Mouse (Mus musculus) adrenal gland, postnatal 14 days (tissue): ENCODE measurements around the gene Efcab5. TPM values are rescaled to one million over a fixed set of nuclear protein-coding genes. Genes with fewer than 3 reads are reported as not detected.
A peak's percentile ranks its signal among the peaks of the same experiment; 100 is the strongest.
"Not testable (repeated sequence)": the region's sequence is repeated elsewhere in the genome, so short reads cannot be mapped to it uniquely, and the experiment has no call there.

Source experiments
- DNase-seq: peaks from one replicate; pipeline ENCODE4 v3.0.0; 2021; ENCODE audit warnings: mixed read lengths
- total RNA-seq: library from RNA; stranded (reverse); gene quantifications from 2 replicates; pipeline ENCODE4 v1.2.3, GENCODE M21; 2021

The Efcab5 gene
- total RNA-seq, 1 experiment from 2014 or later: 0.30 TPM

DNA sequence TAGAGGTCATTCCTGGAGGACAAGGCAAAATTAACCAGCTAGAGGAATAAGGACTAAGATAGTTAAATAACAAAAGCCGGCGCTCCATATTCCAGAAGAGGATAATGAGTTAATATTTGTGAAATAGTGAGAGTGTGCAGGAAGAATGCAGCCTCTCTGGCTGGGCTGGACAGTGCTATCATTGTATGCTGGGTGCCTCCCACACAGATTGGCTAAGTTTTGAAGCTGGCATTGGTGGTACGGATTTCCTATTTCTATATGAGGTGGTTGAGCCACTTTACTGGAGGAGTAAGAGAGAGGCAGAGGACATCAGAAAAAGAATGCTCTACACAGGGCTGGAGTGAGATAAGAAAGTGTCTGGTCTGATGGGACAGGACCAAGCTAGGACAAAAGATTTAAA is 9.0 kb downstream of the Efcab5 start:
- DNase-seq: no peak

DNA sequence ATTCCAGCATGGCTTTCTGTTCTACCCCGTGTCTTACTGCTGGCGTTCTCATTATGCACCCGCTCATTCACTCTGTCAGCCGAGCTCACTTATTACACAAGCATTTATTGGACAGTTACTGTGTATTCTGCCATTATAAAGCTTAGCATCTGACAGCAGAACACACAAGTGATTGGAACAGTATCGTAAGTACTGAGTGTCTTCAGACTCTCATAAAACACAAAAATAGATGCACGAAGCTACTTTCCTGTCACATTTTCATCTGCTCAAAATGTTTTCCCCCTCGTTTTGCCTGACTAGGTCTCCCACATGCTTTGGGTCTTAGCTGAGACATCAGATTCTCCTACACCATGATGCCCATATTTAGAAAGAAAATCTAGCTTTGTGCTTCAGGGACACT is 14.2 kb downstream of the Efcab5 start:
- no peak for DNase-seq

DNA sequence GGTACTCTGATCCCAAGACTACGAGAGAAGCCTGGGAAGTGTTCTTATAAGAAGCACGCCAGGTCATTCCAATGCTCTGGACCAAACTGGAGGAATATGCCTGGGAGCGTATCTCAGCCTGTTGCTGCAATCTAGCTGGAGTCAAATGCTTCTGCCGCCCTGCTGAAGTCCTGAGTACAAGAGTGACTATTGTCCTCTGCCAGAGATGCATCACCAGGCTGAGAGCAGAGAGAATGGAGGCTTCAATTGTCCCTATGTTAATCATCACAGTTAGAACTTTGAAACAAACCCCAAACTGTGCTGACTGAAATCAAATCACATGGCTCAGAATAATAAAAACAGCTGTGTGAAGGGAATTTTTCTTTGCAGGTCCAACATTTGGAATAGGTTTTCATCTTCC is 15.0 kb downstream of the Efcab5 start:
- no peak for DNase-seq

DNA sequence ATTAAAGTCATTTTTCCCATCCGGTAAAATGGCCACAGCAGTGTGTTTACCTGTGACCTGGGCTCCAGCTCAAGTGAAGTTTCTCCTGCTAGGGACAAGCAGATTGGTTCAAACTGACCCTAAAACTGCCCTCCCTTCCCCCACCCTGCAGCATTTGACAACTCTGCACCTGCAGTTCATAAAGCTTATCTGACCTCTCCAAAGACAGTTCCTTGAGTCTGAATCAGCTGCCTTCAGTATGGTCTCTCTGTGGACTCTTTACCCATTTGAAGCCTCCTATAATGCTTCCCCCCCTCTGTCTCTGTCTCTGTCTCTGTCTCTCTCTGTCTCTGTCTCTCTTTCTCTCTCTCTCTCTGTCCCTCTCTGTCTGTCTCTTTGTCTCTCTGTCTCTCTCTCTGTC is 28.0 kb downstream of the Efcab5 start:
- DNase-seq: no peak

GRCm38 (mm10) chr11:77160341-77160740 is 28.4 kb downstream of the Efcab5 start:
- DNase-seq: no peak

DNA sequence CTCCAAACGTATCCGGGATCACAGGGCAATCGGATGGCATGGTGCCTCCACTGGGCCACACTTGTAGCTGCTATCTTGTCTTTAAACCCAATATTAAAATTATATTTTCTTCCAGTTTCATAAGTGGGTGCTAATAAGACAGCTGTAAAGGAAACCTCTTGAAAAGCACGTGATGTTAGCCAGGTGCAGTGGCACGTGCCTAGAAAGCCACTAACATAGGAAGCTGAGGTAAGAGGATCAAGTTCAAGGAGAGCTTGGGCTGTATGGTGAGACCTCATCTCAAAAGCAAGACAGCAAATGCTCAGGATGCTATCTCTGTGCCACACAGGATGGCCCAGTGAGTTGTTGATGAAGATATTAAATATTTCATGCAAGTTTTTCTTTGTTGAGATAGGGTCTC is 34.6 kb downstream of the Efcab5 start:
- no peak for DNase-seq

GRCm38 (mm10) chr11:77150806-77151205 is 38.0 kb downstream of the Efcab5 start:
- no peak for DNase-seq

GRCm38 (mm10) chr11:77149783-77150630 is 38.8 kb downstream of the Efcab5 start:
- not testable (repeated sequence) for DNase-seq

DNA sequence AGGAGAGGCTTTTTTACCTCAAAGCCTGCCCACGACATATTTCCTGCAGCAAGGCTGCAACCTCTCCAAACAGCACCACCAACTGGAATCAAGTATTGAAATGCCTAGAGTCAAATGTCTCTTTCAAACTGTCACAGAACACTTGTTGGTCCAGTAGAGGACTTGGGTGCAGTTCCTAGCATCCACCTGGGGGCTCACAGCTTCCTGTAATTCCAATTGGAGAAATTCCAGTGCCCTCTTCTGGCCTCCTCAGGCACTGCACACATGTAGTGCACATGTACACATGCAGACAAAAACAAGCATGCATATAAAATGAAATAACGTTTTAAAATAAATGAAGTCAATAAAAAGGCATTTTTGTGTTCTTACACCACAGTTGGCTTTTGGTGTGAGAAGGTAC is 40.0 kb downstream of the Efcab5 start:
- no peak for DNase-seq

- DNase-seq: no peak
These were observed 41.0 kb downstream of the Efcab5 start for GRCm38 (mm10) chr11:77147753-77148152.

GRCm38 (mm10) chr11:77145423-77145822 is 43.3 kb downstream of the Efcab5 start:
- DNase-seq: no peak

GRCm38 (mm10) chr11:77141938-77142337 is 46.8 kb downstream of the Efcab5 start:
- DNase-seq: no peak

- no peak for DNase-seq
These were observed 48.8 kb downstream of the Efcab5 start for GRCm38 (mm10) chr11:77139976-77140375.

DNA sequence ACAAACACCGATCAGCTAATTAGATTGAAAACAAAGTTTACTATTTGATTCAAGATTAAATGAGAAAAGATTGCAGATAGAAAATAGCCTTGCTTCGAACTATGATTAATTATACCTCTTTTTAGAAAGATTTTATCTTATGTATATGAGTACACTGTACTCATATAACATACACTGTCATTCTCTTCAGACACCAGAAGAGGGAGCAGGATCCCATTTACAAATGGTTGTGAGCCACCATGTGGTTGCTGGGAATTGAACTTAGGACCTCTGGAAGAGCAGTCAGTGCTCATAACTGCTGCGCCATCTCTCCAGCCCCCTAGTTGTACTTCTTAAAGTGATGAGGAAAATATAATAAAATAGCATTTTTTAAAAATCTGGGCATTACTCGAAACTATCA is 55.3 kb downstream of the Efcab5 start:
- no peak for DNase-seq

DNA sequence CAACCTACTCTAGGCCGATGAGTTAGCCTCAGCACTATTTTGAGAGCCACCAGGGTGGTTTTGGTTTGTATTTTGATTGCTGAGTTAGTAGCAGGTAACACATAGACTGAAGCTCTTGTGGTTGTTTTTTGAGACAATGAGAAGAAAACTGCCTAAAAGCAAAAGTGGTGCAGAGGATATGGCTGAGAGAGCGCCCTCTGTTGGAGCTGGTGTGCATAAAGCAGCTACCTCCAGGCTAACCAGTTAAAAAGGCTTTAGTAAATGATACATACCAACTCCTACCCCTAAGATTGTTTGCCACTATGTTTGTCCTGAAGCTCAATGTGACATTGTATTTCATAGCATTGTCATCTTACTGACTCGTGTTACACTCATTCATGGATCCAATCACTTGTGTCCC is 56.2 kb downstream of the Efcab5 start:
- DNase-seq: peak; percentile 34

DNA sequence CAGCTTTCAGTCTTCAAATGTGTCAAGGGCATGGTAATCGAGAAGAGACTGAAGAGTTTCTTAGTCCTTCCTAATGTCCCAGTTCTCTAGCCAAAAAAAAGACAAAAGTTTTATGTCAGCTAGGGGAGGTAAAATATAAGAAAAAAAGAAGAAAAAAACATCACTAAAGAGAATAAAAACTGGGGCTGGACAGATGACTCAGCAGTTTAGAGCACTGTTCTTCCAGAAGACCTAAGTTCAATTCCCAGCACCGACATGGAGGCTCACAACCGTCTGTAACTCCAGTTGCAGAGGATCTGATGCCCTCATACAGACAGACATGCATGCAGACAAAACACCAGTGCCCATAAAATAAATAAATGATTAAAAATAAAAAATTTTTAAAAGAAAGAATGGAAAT is 60.2 kb downstream of the Efcab5 start:
- no peak for DNase-seq

DNA sequence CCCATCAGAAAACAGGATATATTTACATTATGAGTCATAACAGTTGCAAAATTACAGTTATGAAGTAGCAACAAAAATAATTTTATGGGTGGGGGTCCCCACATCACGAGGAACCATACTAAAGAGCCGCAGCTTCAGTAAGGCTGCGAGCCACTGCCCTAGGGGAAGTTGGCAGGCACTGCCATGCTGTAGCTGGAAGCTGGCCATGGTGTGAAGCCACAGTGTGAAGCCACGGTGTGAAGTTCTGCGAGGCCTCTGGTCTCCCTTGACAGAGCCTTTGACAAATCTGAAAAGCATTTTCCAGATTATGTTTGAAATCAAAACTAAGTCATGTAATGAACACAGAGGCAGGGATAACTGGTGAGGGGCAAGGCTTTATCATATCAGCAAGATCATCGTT is 77.6 kb downstream of the Efcab5 start:
- DNase-seq: no peak

DNA sequence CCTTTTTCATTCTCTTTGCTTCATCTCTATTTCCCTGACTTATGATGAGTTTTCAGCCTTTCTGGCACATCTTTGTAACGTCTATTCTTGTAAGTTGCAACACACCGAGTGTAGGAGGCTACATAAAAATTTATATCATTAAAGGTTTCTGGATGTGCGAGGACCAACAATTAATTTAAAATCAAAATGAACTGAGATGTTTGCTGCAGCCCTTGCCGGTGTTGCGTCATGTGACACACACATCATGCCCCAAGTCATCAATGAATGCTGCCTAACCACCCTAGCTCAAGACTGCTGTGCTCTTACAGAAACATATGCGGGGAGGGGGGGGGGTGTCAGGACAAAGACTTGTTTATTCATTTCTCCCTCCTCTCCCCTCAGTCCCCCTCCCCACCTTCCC is 80.3 kb downstream of the Efcab5 start:
- no peak for DNase-seq

DNA sequence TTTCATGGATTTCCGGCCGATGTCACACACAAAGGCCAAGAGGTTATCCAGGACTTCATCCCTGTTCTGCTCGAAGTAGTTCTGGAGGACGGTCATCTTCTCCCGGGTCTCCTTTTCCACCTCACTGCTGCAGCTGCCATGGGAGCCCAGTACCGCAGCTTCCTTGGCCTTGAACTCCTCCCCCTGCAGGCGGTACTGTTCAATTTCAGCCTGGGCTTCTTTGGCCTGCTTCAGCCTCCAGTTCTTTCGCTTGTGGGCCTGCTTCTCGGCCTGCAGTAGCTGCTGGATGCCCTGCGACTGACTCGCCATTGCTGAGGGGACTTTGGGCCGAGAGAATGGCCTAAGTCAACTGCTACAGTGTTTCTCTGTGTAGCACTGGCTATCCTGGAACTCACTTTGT is 80.9 kb downstream of the Efcab5 start:
- DNase-seq: not testable (repeated sequence)

DNA sequence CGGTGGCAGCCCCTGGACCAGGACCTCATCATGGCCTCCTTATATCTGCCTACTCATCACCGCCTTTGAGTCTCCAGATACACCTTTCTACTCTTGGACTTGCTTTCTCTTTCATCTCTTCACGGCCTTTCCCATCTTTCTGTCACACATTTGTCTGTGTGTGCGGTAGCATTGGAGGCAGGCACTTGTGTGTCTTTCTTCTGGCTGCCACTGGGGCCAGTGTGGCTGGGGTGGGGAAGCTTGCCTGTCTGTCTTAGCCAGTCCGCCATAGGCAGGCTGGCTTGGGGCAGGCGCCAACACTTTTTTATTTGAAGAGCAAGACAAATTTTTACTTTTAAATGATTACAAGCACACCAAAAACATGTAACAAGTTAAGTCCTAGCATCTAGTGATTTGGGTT is 81.8 kb downstream of the Efcab5 start:
- DNase-seq: no peak

DNA sequence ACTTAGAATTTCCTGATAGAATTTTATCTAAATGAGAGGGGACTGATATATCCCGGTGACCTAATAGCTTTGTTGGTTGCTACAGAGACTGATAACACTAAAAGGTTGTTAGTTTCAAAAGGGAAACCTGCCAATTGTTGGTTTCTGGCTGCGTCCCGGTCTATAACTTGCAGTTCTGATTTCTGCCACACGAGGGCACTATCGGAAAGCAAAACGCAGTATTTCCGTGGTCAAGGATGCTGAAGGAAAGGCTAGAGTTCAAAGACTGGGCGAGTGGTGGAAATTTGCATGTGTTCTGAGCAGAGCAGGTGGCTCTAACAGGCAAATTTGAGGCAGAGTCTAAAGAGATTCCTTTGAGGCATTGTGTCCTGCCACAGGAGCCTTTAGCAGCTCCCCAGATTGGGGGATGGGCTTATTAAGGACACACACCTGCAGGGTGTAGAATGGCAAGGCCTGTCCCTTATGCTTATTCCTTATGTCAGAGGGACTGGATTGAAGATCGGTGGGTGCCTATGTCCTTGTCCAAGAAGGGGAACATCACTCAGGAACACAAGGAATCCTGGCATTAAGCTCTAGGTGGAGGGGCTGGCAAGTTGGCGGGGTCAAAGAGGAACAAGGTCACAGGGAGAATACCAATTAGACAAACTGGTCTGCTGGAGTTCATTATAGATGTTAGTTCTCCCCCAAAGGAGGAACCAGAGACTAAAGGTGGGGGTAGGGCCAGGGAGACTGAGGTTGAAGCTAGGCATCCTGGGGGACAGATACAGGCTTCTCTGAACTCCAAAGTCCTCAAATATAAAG is 88.4 kb downstream of the Efcab5 start:
- DNase-seq: peak; percentile 89

GRCm38 (mm10) chr11:77098332-77098972 is 90.3 kb downstream of the Efcab5 start:
- no peak for DNase-seq

- DNase-seq: no peak
These were observed 91.8 kb downstream of the Efcab5 start for GRCm38 (mm10) chr11:77096991-77097390.
